Mouse (Mus musculus): ENCODE measurements around the gene Specc1. TPM values are rescaled to one million over a fixed set of nuclear protein-coding genes. Genes with fewer than 3 reads are reported as not detected.

Specc1 gene
- total and polyA plus RNA-seq, 3 experiments, result 7.3 to 18.6 (median 15.5) TPM

DNA sequence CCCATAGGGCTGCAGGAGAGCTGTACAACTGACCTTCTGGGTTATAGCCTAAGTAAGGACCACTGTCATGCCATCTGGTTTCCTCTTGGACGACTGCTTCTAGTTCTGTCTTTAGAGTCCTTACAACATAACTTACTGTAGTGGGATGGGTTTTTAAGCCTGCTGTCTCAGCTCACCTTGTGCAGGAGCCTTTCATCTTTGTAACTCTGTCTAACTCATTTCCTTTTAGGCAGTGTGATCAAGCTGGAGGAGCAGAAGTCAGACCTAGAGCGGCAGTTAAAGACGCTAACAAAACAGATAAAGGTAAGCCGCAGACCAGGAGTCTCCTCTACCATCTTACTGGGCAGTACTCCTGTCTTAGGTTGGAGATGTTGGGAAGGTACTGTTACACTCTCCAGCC lies 175.0 kb downstream of the Specc1 start:
- in situ Hi-C loops (cut with MboI; ENCODE audit: low pct_ligation_motif_present, low pct_unique_long_range_greater_than_20kb, low sequenced_read_pairs) (no loop called here), dilution Hi-C loops (cut with MboI; ENCODE audit: extremely low pct_ligation_motif_present, extremely low pct_unique_long_range_greater_than_20kb, low sequenced_read_pairs) (no loop called here)
- Histone ChIP-seq H3K27me3 (replicated peaks) (no peaks in the 10 kb centered on the region), H3K9ac (ENCODE audit: insufficient read depth, low read depth) (no peak overlapping the region), H3K4me3 (replicated peaks in 1 of 3; ENCODE audit: low read depth in 2 of 3, low read length in 2 of 3, poor library complexity in 1 of 3) (no peak overlapping the region), H3K9me3 (replicated peaks; ENCODE audit: low read length) (no peaks in the 10 kb centered on the region), H3K36me3 (replicated peaks in 1 of 2; ENCODE audit: control insufficient read depth in 1 of 2, insufficient read depth in 1 of 2, low read length in 1 of 2) (peaks cover 18 to 35% of the 10 kb centered on the region in 2 experiments), H3K4me2 (ENCODE audit: insufficient read depth, low read depth, poor library complexity, severe bottlenecking) (no peak overlapping the region), H3K27ac (ENCODE audit: insufficient read depth, low read depth) (no peak overlapping the region), H3K4me1 (ENCODE audit: control insufficient read depth in 1 of 2, insufficient read depth in 2 of 2) (peaks cover 13 to 36% of the 10 kb centered on the region in 2 experiments), H3K79me2 (replicated peaks; ENCODE audit: control insufficient read depth, extremely low read depth, insufficient read depth, poor library complexity, severe bottlenecking) (no peaks in the 10 kb centered on the region)
- no peak for DNase-seq (ENCODE audit: extremely low read depth)
- TF ChIP-seq USF2 (conservative IDR thresholded peaks at IDR 0.05; ENCODE audit: low read depth, low read length), result no peak
- TF ChIP-seq ZKSCAN1 (IDR thresholded peaks at IDR 0.05; ENCODE audit: borderline replicate concordance, low read depth, low read length), result no peak
- no peak for TF ChIP-seq ETS1 (conservative IDR thresholded peaks at IDR 0.05; ENCODE audit: low read depth, low read length)
- TF ChIP-seq MAFK (IDR thresholded peaks at IDR 0.05; ENCODE audit: insufficient replicate concordance, low read length), result no peak
- no peak for TF ChIP-seq SMC3 (IDR thresholded peaks at IDR 0.05; ENCODE audit: low read depth, low read length)
- no peak for TF ChIP-seq IRF4 (IDR thresholded peaks at IDR 0.05; ENCODE audit: low read depth, low read length)
- TF ChIP-seq BHLHE40 (IDR thresholded peaks at IDR 0.05; ENCODE audit: low read depth, low read length), result no peak
- no peak for TF ChIP-seq HCFC1 (IDR thresholded peaks at IDR 0.05; ENCODE audit: low read depth, low read length)
- no peak for TF ChIP-seq E2F4 (IDR thresholded peaks at IDR 0.05; ENCODE audit: insufficient replicate concordance, low read depth, low read length)
- no peak for TF ChIP-seq ZC3H11A (IDR thresholded peaks at IDR 0.05; ENCODE audit: low read depth, low read length)
- no peak for TF ChIP-seq MAX (IDR thresholded peaks at IDR 0.05; ENCODE audit: low read length)
- no peak for TF ChIP-seq POLR2AphosphoS2 (IDR thresholded peaks at IDR 0.05; ENCODE audit: low read depth, low read length)
- no peak for TF ChIP-seq CTCF (conservative IDR thresholded peaks at IDR 0.05 in 1 of 2, IDR thresholded peaks at IDR 0.05 in 1 of 2; ENCODE audit: low read depth in 2 of 2, low read length in 2 of 2)
- TF ChIP-seq USF1 (IDR thresholded peaks at IDR 0.05; ENCODE audit: low read depth, low read length), result no peak
- TF ChIP-seq CHD2 (IDR thresholded peaks at IDR 0.05; ENCODE audit: low read length), result no peak
- no peak for TF ChIP-seq JUN (IDR thresholded peaks at IDR 0.05; ENCODE audit: insufficient read depth, low read depth, low read length)
- no peak for TF ChIP-seq RCOR1 (conservative IDR thresholded peaks at IDR 0.05; ENCODE audit: low read depth, low read length)
- TF ChIP-seq MEF2A (IDR thresholded peaks at IDR 0.05; ENCODE audit: borderline replicate concordance, low read depth, low read length), result no peak
- TF ChIP-seq MYC (IDR thresholded peaks at IDR 0.05; ENCODE audit: low read depth, low read length), result no peak

DNA sequence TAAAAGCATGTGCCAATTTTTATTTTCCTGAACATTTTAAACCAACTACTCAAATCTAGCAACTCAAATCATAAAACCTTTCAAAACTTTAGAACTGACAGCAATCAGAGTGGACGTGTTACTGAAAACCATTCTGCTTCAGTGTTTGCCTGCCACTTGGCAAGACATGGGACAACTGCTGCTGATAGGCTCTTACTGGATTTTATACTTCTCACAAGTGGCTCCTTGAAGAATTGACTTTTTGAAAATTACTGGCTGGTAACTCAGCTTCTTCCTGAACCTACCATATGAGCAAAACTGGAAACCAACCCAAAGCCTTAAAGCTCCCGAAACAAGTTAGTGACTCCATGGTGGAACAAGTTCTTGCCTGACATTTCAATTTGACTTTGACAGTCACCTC lies 177.6 kb downstream of the Specc1 start:
- in situ Hi-C loops (cut with MboI; ENCODE audit: low pct_ligation_motif_present, low pct_unique_long_range_greater_than_20kb, low sequenced_read_pairs), result no loop called here
- H3K36me3 ChIP-seq (replicated peaks in 1 of 2; ENCODE audit: control insufficient read depth in 1 of 2, insufficient read depth in 1 of 2, low read length in 1 of 2), result peaks cover 15 to 31% of the 10 kb centered on the region in 2 experiments
- no peak overlapping the region for H3K4me3 ChIP-seq (replicated peaks in 1 of 3; ENCODE audit: low read depth in 2 of 3, low read length in 2 of 3, poor library complexity in 1 of 3)
- no peak for DNase-seq (ENCODE audit: extremely low read depth)
- no peak overlapping the region for H3K9ac ChIP-seq (ENCODE audit: insufficient read depth, low read depth)
- H3K27me3 ChIP-seq (replicated peaks), result no peaks in the 10 kb centered on the region
- H3K79me2 ChIP-seq (replicated peaks; ENCODE audit: control insufficient read depth, extremely low read depth, insufficient read depth, poor library complexity, severe bottlenecking), result no peaks in the 10 kb centered on the region
- TF ChIP-seq RCOR1 (conservative IDR thresholded peaks at IDR 0.05; ENCODE audit: low read depth, low read length) (no peak), MAX (IDR thresholded peaks at IDR 0.05; ENCODE audit: low read length) (no peak)
- peaks cover 13 to 39% of the 10 kb centered on the region in 2 experiments for H3K4me1 ChIP-seq (ENCODE audit: control insufficient read depth in 1 of 2, insufficient read depth in 2 of 2)
- H3K9me3 ChIP-seq (replicated peaks; ENCODE audit: low read length), result no peaks in the 10 kb centered on the region
- H3K27ac ChIP-seq (ENCODE audit: insufficient read depth, low read depth), result no peak overlapping the region
- H3K4me2 ChIP-seq (ENCODE audit: insufficient read depth, low read depth, poor library complexity, severe bottlenecking), result no peak overlapping the region
- dilution Hi-C loops (cut with MboI; ENCODE audit: extremely low pct_ligation_motif_present, extremely low pct_unique_long_range_greater_than_20kb, low sequenced_read_pairs), result no loop called here

Measured in CH12.LX (cell line).